Mouse (Mus musculus) right cerebral cortex, adult 18-20 months (tissue): Measurements from ENCODE around the gene Mrps30.
"Not testable (repeated sequence)": the region's sequence is repeated elsewhere in the genome, so short reads cannot be mapped to it uniquely, and the experiment has no call there.

Experiments
- DNase-seq: peaks from one replicate; pipeline ENCODE4 v3.0.0; 2022; ENCODE audit warnings: mixed read lengths

Mrps30 gene

GRCm38 (mm10) chr13:118386511-118387447 is at the start of gene Mrps30, which contains the start of gene B430218F22Rik:
Mrps30 (minus strand) TSS chr13:118387252.
B430218F22Rik (plus strand) TSS chr13:118386630.
- peak; percentile 96 for DNase-seq

GRCm38 (mm10) chr13:118420847-118421246 is 33.8 kb upstream of the Mrps30 start:
- no peak for DNase-seq

GRCm38 (mm10) chr13:118420408-118420807 is 33.4 kb upstream of the Mrps30 start:
- no peak for DNase-seq

GRCm38 (mm10) chr13:118418163-118418562 is 31.1 kb upstream of the Mrps30 start:
- no peak for DNase-seq

- no peak for DNase-seq
Observed at GRCm38 (mm10) chr13:118411297-118411992, 24.4 kb upstream of the Mrps30 start.

GRCm38 (mm10) chr13:118403544-118403943 is 16.5 kb upstream of the Mrps30 start:
- DNase-seq = no peak

- DNase-seq = no peak
Observed at GRCm38 (mm10) chr13:118400340-118400739, 13.3 kb upstream of the Mrps30 start.

- DNase-seq = no peak
Observed at GRCm38 (mm10) chr13:118395803-118396202, 8.8 kb upstream of the Mrps30 start.

- not testable (repeated sequence) for DNase-seq
Observed at GRCm38 (mm10) chr13:118387448-118387801, 373 bp upstream of the Mrps30 start.

GRCm38 (mm10) chr13:118380381-118380780 is 6.7 kb downstream of the Mrps30 start:
- DNase-seq = no peak

- peak; percentile 53 for DNase-seq
Observed at GRCm38 (mm10) chr13:118379155-118379554, 7.9 kb downstream of the Mrps30 start.

- DNase-seq = no peak
Observed at GRCm38 (mm10) chr13:118372871-118373270, 14.2 kb downstream of the Mrps30 start.

- no peak for DNase-seq
Observed at GRCm38 (mm10) chr13:118365774-118366173, 21.3 kb downstream of the Mrps30 start.

GRCm38 (mm10) chr13:118363342-118363741 is 23.7 kb downstream of the Mrps30 start:
- peak; percentile 69 for DNase-seq

GRCm38 (mm10) chr13:118350870-118351269 is 36.2 kb downstream of the Mrps30 start:
- no peak for DNase-seq

- DNase-seq = no peak
Observed at GRCm38 (mm10) chr13:118350257-118350656, 36.8 kb downstream of the Mrps30 start.
